Mouse (Mus musculus) E14TG2a.4 (cell line): Measurements from ENCODE around the gene Phtf1.

ENCODE experiments used
- H3K27me3 ChIP-seq: 2 replicates; pipeline ENCODE4 v1.6.1; 2014; ENCODE audit warnings: low read length, control low read depth; ENCODE audit not compliant: insufficient read depth
- H3K36me3 ChIP-seq: 2 replicates; pipeline ENCODE4 v1.6.1; 2014; ENCODE audit warnings: low read length, control low read depth; ENCODE audit not compliant: insufficient read depth
- H3K4me1 ChIP-seq: replicated peaks from 2 replicates; pipeline ENCODE4 v1.6.1; 2014; ENCODE audit warnings: low read depth, low read length, control low read depth
- H3K4me3 ChIP-seq: replicated peaks from 2 replicates; pipeline ENCODE4 v1.5.1; 2014; ENCODE audit warnings: mild to moderate bottlenecking, low read length
- H3K9me3 ChIP-seq: 2 replicates; pipeline ENCODE4 v1.6.1; 2014; ENCODE audit warnings: low read length, control low read depth
- CTCF ChIP-seq: conservative IDR thresholded peaks from 2 replicates; pipeline ENCODE4 v1.5.1; 2014; ENCODE audit warnings: low read length
- NANOG ChIP-seq: IDR thresholded peaks from 2 replicates; pipeline ENCODE4 v1.6.1; 2014; ENCODE audit warnings: borderline replicate concordance, low read length, mixed read lengths
- POU5F1 ChIP-seq: IDR thresholded peaks from 2 replicates; pipeline ENCODE4 v1.6.1; 2014; ENCODE audit warnings: low read length, borderline replicate concordance

The Phtf1 gene

GRCm38 (mm10) chr3:103967861-103968691, at the start of gene Phtf1:
Gene Phtf1 (plus strand): TSS chr3:103968110.
- Histone ChIP-seq H3K4me1 (peaks cover 20% of the 10 kb centered on the region), H3K9me3 (no peaks in the 10 kb centered on the region), H3K36me3 (peaks cover 39% of the 10 kb centered on the region), H3K27me3 (no peaks in the 10 kb centered on the region), H3K4me3 (peak within 1 kb of the TSS; percentile 95)
- TF ChIP-seq POU5F1: no peak
- TF ChIP-seq NANOG: no peak
- TF ChIP-seq CTCF: no peak

- Histone ChIP-seq H3K4me3 (no peak overlapping the region), H3K9me3 (no peaks in the 10 kb centered on the region), H3K4me1 (peaks cover 15% of the 10 kb centered on the region), H3K27me3 (no peaks in the 10 kb centered on the region), H3K36me3 (peaks cover 14% of the 10 kb centered on the region; the same call in 1 of the 2 replicates)
- no peak for TF ChIP-seq NANOG
- TF ChIP-seq POU5F1: no peak
- TF ChIP-seq CTCF: no peak
Observed at GRCm38 (mm10) chr3:103920094-103920493, 47.8 kb upstream of the Phtf1 start.

GRCm38 (mm10) chr3:103925302-103925701, 42.6 kb upstream of the Phtf1 start:
- Histone ChIP-seq H3K36me3 (peaks cover 20% of the 10 kb centered on the region), H3K9me3 (no peaks in the 10 kb centered on the region), H3K27me3 (no peaks in the 10 kb centered on the region), H3K4me1 (peaks cover 7% of the 10 kb centered on the region), H3K4me3 (no peak overlapping the region)
- TF ChIP-seq CTCF: no peak
- no peak for TF ChIP-seq POU5F1
- TF ChIP-seq NANOG: no peak

GRCm38 (mm10) chr3:103927511-103927910, 40.4 kb upstream of the Phtf1 start:
- no peaks in the 10 kb centered on the region for H3K9me3 ChIP-seq
- H3K36me3 ChIP-seq: peaks cover 28% of the 10 kb centered on the region
- peaks cover 22% of the 10 kb centered on the region for H3K4me1 ChIP-seq
- H3K4me3 ChIP-seq: no peak overlapping the region
- no peaks in the 10 kb centered on the region for H3K27me3 ChIP-seq
- no peak for TF ChIP-seq POU5F1
- no peak for TF ChIP-seq CTCF
- TF ChIP-seq NANOG: no peak

GRCm38 (mm10) chr3:103944794-103945562, 22.9 kb upstream of the Phtf1 start:
- Histone ChIP-seq H3K36me3 (no peaks in the 10 kb centered on the region), H3K4me1 (peaks cover 9% of the 10 kb centered on the region), H3K4me3 (no peak overlapping the region), H3K27me3 (no peaks in the 10 kb centered on the region), H3K9me3 (no peaks in the 10 kb centered on the region)
- no peak for TF ChIP-seq CTCF
- no peak for TF ChIP-seq POU5F1
- TF ChIP-seq NANOG: no peak

- Histone ChIP-seq H3K36me3 (peaks cover 3% of the 10 kb centered on the region), H3K27me3 (no peaks in the 10 kb centered on the region), H3K9me3 (0 out of 2 replicates have a peak, but pooled peaks cover 2% of the 10 kb centered on the region), H3K4me1 (peaks cover 9% of the 10 kb centered on the region), H3K4me3 (no peak overlapping the region)
- TF ChIP-seq NANOG (no peak), POU5F1 (no peak), CTCF (no peak)
Observed at GRCm38 (mm10) chr3:103948666-103949065, 19.2 kb upstream of the Phtf1 start.

- Histone ChIP-seq H3K9me3 (peaks cover 4% of the 10 kb centered on the region), H3K4me3 (no peak overlapping the region), H3K4me1 (no peaks in the 10 kb centered on the region), H3K27me3 (no peaks in the 10 kb centered on the region), H3K36me3 (peaks cover 58% of the 10 kb centered on the region)
- TF ChIP-seq POU5F1: no peak
- TF ChIP-seq CTCF: no peak
- no peak for TF ChIP-seq NANOG
Observed at GRCm38 (mm10) chr3:103960622-103961021, 7.3 kb upstream of the Phtf1 start.

GRCm38 (mm10) chr3:103967231-103967630, 679 bp upstream of the Phtf1 start:
- Histone ChIP-seq H3K4me1 (peaks cover 20% of the 10 kb centered on the region), H3K36me3 (peaks cover 43% of the 10 kb centered on the region), H3K4me3 (peak overlapping the region; percentile 95), H3K27me3 (no peaks in the 10 kb centered on the region), H3K9me3 (no peaks in the 10 kb centered on the region)
- no peak for TF ChIP-seq POU5F1
- TF ChIP-seq NANOG: no peak
- no peak for TF ChIP-seq CTCF
